Mouse (Mus musculus) lung, postnatal 0 days (tissue): ENCODE data around the gene Wscd2. TPM values are rescaled to one million over a fixed set of nuclear protein-coding genes. Genes with fewer than 3 reads are reported as not detected.

Experiments
- ATAC-seq: fragments of 200-750 bp; cut with Nextera tagmentation; 2 replicates; pipeline ENCODE4 v1.8.0; 2017; ENCODE audit warnings: moderate library complexity
- DNase-seq: peaks from one replicate; pipeline ENCODE4 v3.0.0-alpha.2; 2016; ENCODE audit warnings: low spot score
- H3K27ac ChIP-seq: fragments of 300-500 bp; sonication (generic); 2 replicates; pipeline ENCODE4 v1.5.1; 2014; ENCODE audit warnings: antibody characterized with exemption, mild to moderate bottlenecking, low read length, mixed read lengths
- H3K27me3 ChIP-seq: fragments of 300-500 bp; sonication (generic); replicated peaks from 2 replicates; pipeline ENCODE4 v1.6.1; 2014; ENCODE audit warnings: low read length, mixed read lengths; ENCODE audit not compliant: insufficient read depth
- H3K36me3 ChIP-seq: fragments of 300-500 bp; sonication (generic); 2 replicates; pipeline ENCODE4 v1.6.1; 2014; ENCODE audit warnings: low read length, mixed read lengths; ENCODE audit not compliant: insufficient read depth
- H3K4me1 ChIP-seq: fragments of 300-500 bp; sonication (generic); 2 replicates; pipeline ENCODE4 v1.6.1; 2014; ENCODE audit warnings: antibody characterized with exemption, low read depth, low read length, mixed read lengths; ENCODE audit not compliant: insufficient read depth
- H3K4me2 ChIP-seq: fragments of 300-500 bp; sonication (generic); replicated peaks from 2 replicates; pipeline ENCODE4 v1.6.1; 2014; ENCODE audit warnings: low read depth, mild to moderate bottlenecking, low read length, moderate library complexity, mixed read lengths
- H3K4me3 ChIP-seq: fragments of 300-500 bp; sonication (generic); 2 replicates; pipeline ENCODE4 v1.5.1; 2014; ENCODE audit warnings: low read depth, low read length
- H3K9ac ChIP-seq: fragments of 300-500 bp; sonication (generic); replicated peaks from 2 replicates; pipeline ENCODE4 v1.6.1; 2014; ENCODE audit warnings: low read depth, mild to moderate bottlenecking
- H3K9me3 ChIP-seq: fragments of 300-500 bp; sonication (generic); 2 replicates; pipeline ENCODE4 v1.6.1; 2016; ENCODE audit warnings: low read length, mixed read lengths
- CTCF ChIP-seq: IDR thresholded peaks from 2 replicates; pipeline ENCODE4 v1.5.1; 2016; ENCODE audit warnings: antibody characterized with exemption, mild to moderate bottlenecking
- EP300 ChIP-seq: IDR thresholded peaks from 2 replicates; pipeline ENCODE4 v1.6.1; 2016; ENCODE audit warnings: antibody characterized with exemption, mild to moderate bottlenecking, control low read depth
- WGBS: fragments of 180-500 bp; shearing (Covaris S2); extraction: QIAGEN DNeasy Blood & Tissue Kit; methylation state at CpG from one replicate; pipeline ENCODE4 v1.1.7; 2014; 5-methylcytosine and 5-hydroxymethylcytosine counted together
- polyA plus RNA-seq: library from polyadenylated mRNA; unstranded; fragments of >200 nt; fragmentation: Nextera tagmentation; extraction: Ambion mirVana; gene quantifications from 2 replicates; pipeline ENCODE4 v1.2.1, GENCODE M21; 2015

The Wscd2 gene
- polyA plus RNA-seq, 1 experiment from 2014 or later = 2.7 TPM

DNA sequence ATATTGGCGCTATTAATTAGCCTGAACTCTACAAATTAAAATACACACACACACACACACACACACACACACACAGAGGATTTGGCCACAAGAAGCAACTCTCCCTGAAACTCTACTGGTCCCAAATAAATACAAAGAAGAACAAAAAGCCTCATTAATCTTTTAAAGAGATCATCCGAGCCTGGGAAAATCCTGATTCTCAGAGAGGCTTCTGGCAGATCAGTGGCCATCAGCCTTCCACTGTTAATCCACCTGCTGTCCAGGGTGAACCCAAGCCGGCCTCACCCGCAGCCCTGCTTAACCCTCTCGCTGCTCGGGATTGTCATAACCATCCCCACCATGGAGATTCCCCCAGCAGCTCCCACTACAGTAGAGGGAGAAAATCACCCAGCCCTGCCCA lies 23.6 kb upstream of the Wscd2 start:
- Histone ChIP-seq H3K4me3 (no peak overlapping the region), H3K27me3 (0 out of 2 replicates have a peak, but pooled peaks cover 6% of the 10 kb centered on the region), H3K27ac (no peak overlapping the region), H3K36me3 (no peaks in the 10 kb centered on the region), H3K4me1 (no peaks in the 10 kb centered on the region), H3K9ac (no peak overlapping the region), H3K4me2 (no peak overlapping the region), H3K9me3 (no peaks in the 10 kb centered on the region)
- no peak for TF ChIP-seq CTCF
- no peak for TF ChIP-seq EP300
- no peak for ATAC-seq
- DNase-seq = no peak
- WGBS = 50% methylated on average over 6 of the region's 6 CpGs

DNA sequence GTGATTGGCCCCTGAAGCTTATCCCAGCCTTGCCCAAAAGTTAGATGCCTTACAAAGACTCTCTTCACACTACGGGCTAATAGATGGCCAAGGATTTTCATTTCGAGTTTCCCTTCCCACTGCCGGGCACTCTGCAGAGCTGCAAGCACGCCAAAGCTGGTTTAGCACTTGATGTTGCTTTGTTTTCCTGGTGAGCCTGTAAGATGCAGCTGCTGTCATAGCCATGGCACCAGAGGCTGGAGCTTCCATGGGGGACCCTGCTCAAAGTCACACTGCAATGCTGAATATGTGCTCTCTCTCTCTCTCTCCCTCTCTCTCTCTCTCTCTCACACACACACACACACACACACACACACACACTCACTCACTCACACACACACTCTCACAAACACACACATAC lies 23.1 kb upstream of the Wscd2 start:
- H3K9ac ChIP-seq = no peak overlapping the region
- no peak for ATAC-seq
- no peak for DNase-seq
- H3K4me3 ChIP-seq = no peak overlapping the region
- H3K36me3 ChIP-seq = no peaks in the 10 kb centered on the region
- H3K4me1 ChIP-seq = no peaks in the 10 kb centered on the region
- H3K27me3 ChIP-seq = 0 out of 2 replicates have a peak, but pooled peaks cover 6% of the 10 kb centered on the region
- TF ChIP-seq EP300 (no peak), CTCF (no peak)
- H3K27ac ChIP-seq = no peak overlapping the region
- H3K4me2 ChIP-seq = no peak overlapping the region
- no peaks in the 10 kb centered on the region for H3K9me3 ChIP-seq
- WGBS = 21% methylated on average over 4 of the region's 4 CpGs

DNA sequence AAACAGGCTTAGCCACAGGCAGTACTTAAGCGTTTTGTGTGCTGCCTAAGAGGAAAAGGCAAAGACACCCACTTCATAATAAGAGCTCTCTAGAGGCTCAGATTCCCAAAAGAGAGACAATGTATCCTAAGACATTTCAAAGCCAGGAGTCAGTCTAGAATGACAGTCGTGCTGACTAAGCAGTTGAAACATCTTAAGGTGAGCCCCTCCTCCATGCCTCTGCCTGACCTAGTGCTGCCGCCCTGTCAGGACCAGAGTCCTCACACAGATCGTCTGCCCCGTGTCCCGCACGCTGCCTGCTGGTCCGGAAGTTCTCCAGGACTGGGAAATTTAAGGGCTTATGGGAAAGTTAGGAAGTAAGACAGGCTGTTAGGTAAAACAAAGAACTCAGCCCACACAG lies 22.4 kb upstream of the Wscd2 start:
- TF ChIP-seq CTCF (no peak), EP300 (no peak)
- ATAC-seq = no peak
- 2% methylated on average over 8 of the region's 8 CpGs for whole genome bisulfite sequencing
- Histone ChIP-seq H3K27me3 (0 out of 2 replicates have a peak, but pooled peaks cover 3% of the 10 kb centered on the region), H3K9me3 (no peaks in the 10 kb centered on the region), H3K4me3 (no peak overlapping the region), H3K4me2 (no peak overlapping the region), H3K9ac (no peak overlapping the region), H3K36me3 (no peaks in the 10 kb centered on the region), H3K27ac (no peak overlapping the region), H3K4me1 (no peaks in the 10 kb centered on the region)
- DNase-seq = peak; percentile 14

DNA sequence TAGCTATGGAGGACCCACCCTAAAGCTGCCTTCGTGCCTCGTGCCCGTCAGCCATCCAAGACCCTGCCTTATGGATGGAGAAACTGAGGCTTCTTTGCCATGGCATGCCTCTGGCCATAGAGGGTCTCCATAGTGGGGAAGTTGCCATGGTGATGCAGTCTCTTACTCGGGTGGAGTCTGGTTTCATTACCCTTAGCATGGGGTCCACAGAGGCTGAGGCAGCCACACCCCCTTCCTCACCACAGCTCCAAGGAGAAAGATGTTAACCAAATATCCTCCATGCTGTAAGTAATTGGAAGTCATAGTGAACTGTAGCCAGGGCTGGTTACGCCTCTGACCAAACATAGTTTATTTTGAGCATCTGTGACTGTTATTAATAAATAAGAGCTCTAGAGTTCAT lies 21.5 kb upstream of the Wscd2 start:
- no peaks in the 10 kb centered on the region for H3K27me3 ChIP-seq
- H3K4me1 ChIP-seq = no peaks in the 10 kb centered on the region
- no peak overlapping the region for H3K9ac ChIP-seq
- H3K27ac ChIP-seq = no peak overlapping the region
- TF ChIP-seq EP300 = no peak
- no peak for TF ChIP-seq CTCF
- H3K36me3 ChIP-seq = no peaks in the 10 kb centered on the region
- H3K9me3 ChIP-seq = no peaks in the 10 kb centered on the region
- WGBS = 65% methylated on average over 5 of the region's 5 CpGs
- H3K4me2 ChIP-seq = no peak overlapping the region
- ATAC-seq = no peak
- DNase-seq = no peak
- no peak overlapping the region for H3K4me3 ChIP-seq

DNA sequence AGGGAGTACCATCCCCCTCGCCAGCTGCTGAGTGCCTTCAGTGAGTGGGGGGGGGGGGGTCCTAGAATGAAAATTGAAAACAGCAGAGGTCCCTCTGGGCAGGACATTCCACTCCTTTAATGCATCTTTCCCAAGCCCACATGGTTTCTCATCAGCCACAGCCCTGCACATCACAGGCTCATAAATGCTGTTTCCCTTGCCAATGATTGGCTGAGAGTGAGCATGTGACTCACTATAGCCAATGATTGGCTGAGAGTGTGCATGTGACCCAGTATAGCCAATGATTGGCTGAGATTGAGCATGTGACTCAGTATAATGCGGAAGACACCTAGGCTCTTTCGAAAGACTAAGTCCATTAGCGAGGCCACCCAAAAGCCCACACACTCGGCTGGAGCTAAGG lies 20.9 kb upstream of the Wscd2 start:
- Histone ChIP-seq H3K9ac (no peak overlapping the region), H3K4me3 (no peak overlapping the region), H3K27ac (no peak overlapping the region), H3K4me2 (no peak overlapping the region), H3K36me3 (no peaks in the 10 kb centered on the region), H3K27me3 (no peaks in the 10 kb centered on the region), H3K4me1 (no peaks in the 10 kb centered on the region), H3K9me3 (no peaks in the 10 kb centered on the region)
- 86% methylated on average over 5 of the region's 5 CpGs for WGBS
- TF ChIP-seq EP300 (no peak), CTCF (no peak)
- DNase-seq = no peak
- no peak for ATAC-seq

DNA sequence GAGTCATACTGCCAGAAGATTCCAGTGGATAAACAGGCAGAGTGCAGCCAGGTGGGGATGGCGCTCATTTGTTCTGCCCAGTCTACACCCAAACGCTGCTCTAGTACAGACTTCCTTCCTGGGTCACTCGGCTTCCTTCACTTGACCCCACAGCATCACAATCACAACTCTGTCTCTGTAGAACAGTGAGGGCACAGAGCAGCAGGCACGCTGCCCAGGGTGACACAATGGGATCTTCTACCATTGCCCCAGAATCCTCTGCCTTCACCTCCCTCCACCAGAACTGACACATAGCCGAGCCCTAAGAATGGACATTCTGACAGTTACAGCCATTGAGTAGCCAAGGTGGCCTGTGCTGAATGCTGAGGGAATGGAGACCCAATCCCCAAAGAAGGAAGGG lies 20.3 kb upstream of the Wscd2 start:
- Histone ChIP-seq H3K4me3 (no peak overlapping the region), H3K27me3 (no peaks in the 10 kb centered on the region), H3K4me1 (no peaks in the 10 kb centered on the region), H3K9ac (no peak overlapping the region), H3K36me3 (no peaks in the 10 kb centered on the region), H3K27ac (no peak overlapping the region), H3K9me3 (no peaks in the 10 kb centered on the region), H3K4me2 (no peak overlapping the region)
- TF ChIP-seq CTCF = no peak
- TF ChIP-seq EP300 = no peak
- no peak for ATAC-seq
- 76% methylated on average over 5 of the region's 5 CpGs for WGBS
- DNase-seq = no peak

DNA sequence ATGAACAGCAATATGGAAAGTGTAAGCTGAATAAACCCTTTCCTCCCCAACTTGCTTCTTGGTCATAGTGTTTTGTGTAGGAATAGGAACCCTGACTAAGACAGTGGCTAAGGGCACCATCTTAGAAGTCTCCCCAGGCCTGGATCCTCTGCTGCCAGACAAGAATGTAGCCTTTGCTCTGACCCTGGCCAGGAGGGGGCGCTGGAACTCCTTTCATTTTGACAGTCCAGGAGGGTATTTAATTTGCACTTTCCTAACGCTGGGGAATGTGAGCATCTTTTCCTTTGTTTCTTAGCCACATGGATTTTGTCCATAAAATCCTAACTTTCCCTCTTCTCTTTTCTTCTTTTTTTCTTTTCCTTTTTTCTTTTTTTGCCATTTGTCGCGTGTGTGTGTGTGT lies 18.7 kb upstream of the Wscd2 start:
- Histone ChIP-seq H3K9me3 (no peaks in the 10 kb centered on the region), H3K4me3 (no peak overlapping the region), H3K36me3 (no peaks in the 10 kb centered on the region), H3K27ac (no peak overlapping the region), H3K4me2 (no peak overlapping the region), H3K27me3 (no peaks in the 10 kb centered on the region), H3K4me1 (no peaks in the 10 kb centered on the region), H3K9ac (no peak overlapping the region)
- ATAC-seq = no peak
- DNase-seq = peak; percentile 51
- no peak for TF ChIP-seq EP300
- peak; percentile 74 for TF ChIP-seq CTCF
- WGBS = 40% methylated on average over 4 of the region's 4 CpGs
